8 mouse cellular contexts compared by ENCODE assay signal in the genomic region with DNA sequence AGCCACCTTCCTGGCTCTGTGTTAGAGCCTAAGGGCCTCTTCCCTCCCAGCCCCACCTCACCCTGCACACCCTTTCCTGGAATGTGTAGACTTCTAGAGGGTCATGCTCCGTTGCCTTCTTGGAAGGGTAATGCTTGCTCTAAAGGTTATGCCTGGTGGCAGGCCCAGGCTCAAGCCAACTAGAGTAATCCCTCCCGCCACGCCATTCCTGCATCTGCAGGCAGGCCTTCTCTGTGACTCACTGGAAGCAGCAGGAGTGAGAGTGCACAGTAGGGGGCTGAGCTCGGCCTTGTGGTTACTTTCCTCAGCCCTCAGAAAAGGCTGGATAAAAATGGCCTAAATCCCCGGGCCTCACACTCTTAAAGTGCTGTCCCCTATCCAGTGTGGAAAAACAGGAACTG. TPM values are rescaled to one million over a fixed set of nuclear protein-coding genes. Genes with fewer than 3 reads are reported as not detected.
DNase-seq lines count a peak whose midpoint lies in the region; ATAC-seq and TF ChIP-seq lines count a peak whose summit lies in the region.

No protein-coding gene starts in this region.

- TF ChIP-seq CTCF in embryonic fibroblast, embryonic 13.5 days (IDR thresholded peaks at IDR 0.05; ENCODE audit: borderline replicate concordance, insufficient read depth, low read length), result no peak
- no peak for TF ChIP-seq CTCF in liver, postnatal 0 days (IDR thresholded peaks at IDR 0.05; ENCODE audit: low read depth)

- peak overlapping the region; percentile 87 for H3K4me3 ChIP-seq in embryonic fibroblast, embryonic 13.5 days (ENCODE audit: insufficient read depth, low read length)
- peak overlapping the region; percentile 84 for H3K4me3 ChIP-seq in intestine, embryonic 16.5 days (ENCODE audit: low read length)
- peak overlapping the region; percentile 84 for H3K4me3 ChIP-seq in liver, postnatal 0 days (ENCODE audit: low read depth, low read length)

- peak overlapping the region; percentile 48 for H3K9ac ChIP-seq in intestine, embryonic 16.5 days (ENCODE audit: low read depth, low read length)
- peak overlapping the region; percentile 79 for H3K9ac ChIP-seq in liver, postnatal 0 days (replicated peaks)

- peaks cover 20% of the 10 kb centered on the region for H3K36me3 ChIP-seq in intestine, embryonic 16.5 days (ENCODE audit: control insufficient read depth, insufficient read depth, low read length)
- H3K36me3 ChIP-seq in liver, postnatal 0 days (replicated peaks; ENCODE audit: insufficient read depth, low read length), result peaks cover 47% of the 10 kb centered on the region

- intact Hi-C loops in left cerebral cortex, postnatal 4 days (cut with DNase I), result loop anchor here (10.0 kb wide), 1 partner anchor 108 kb away; no protein-coding TSS in a partner anchor

- no peak for TF ChIP-seq EP300 in liver, postnatal 0 days (IDR thresholded peaks at IDR 0.05; ENCODE audit: low read depth)

- peak overlapping the region; percentile 59 for H3K27ac ChIP-seq in embryonic fibroblast, embryonic 13.5 days (ENCODE audit: insufficient read depth, low read length)
- H3K27ac ChIP-seq in intestine, embryonic 16.5 days (ENCODE audit: low read length), result peak overlapping the region; percentile 70
- peak overlapping the region; percentile 95 for H3K27ac ChIP-seq in liver, postnatal 0 days (ENCODE audit: low read depth)

- H3K27me3 ChIP-seq in intestine, embryonic 16.5 days (replicated peaks; ENCODE audit: control insufficient read depth, insufficient read depth, low read length), result no peaks in the 10 kb centered on the region
- no peaks in the 10 kb centered on the region for H3K27me3 ChIP-seq in liver, postnatal 0 days (ENCODE audit: insufficient read depth, low read length)

- ATAC-seq in intestine, embryonic 16.5 days, result no peak
- no peak for ATAC-seq in liver, postnatal 0 days

- H3K4me2 ChIP-seq in intestine, embryonic 16.5 days (ENCODE audit: low read depth, low read length), result peak overlapping the region; percentile 69
- peak overlapping the region; percentile 85 for H3K4me2 ChIP-seq in liver, postnatal 0 days (ENCODE audit: low read depth, low read length)

- WGBS in intestine, embryonic 16.5 days, result 28% methylated on average over 5 of the region's 5 CpGs
- WGBS in liver, postnatal 0 days (ENCODE audit: insufficient replicate concordance), result 43% methylated on average over 5 of the region's 5 CpGs

- peak; percentile 31 for DNase-seq in left cerebral cortex, postnatal 4 days
- DNase-seq in left cerebral cortex, adult 9 months (ENCODE audit: low spot score in 2 of 2), result no peak
- DNase-seq in adipocyte (ENCODE audit: low spot score), result peak; percentile 55
- DNase-seq in liver, postnatal 0 days, result no peak
- DNase-seq in spleen, postnatal 14 days (ENCODE audit: low spot score in 2 of 2), result no peak
- no peak for DNase-seq in thymus, postnatal 14 days

- H3K9me3 ChIP-seq in intestine, embryonic 16.5 days (ENCODE audit: control insufficient read depth, low read length), result no peaks in the 10 kb centered on the region
- no peaks in the 10 kb centered on the region for H3K9me3 ChIP-seq in liver, postnatal 0 days (ENCODE audit: low read length)

- peaks cover 4% of the 10 kb centered on the region; the same call in 1 of the 2 replicates for H3K4me1 ChIP-seq in embryonic fibroblast, embryonic 13.5 days (ENCODE audit: control insufficient read depth, insufficient read depth, low read length)
- H3K4me1 ChIP-seq in intestine, embryonic 16.5 days (ENCODE audit: control insufficient read depth, insufficient read depth, low read length), result peaks cover 17% of the 10 kb centered on the region
- peaks cover 18% of the 10 kb centered on the region for H3K4me1 ChIP-seq in liver, postnatal 0 days (ENCODE audit: insufficient read depth)

- peak; percentile 46; the same call in 1 of the 2 replicates for TF ChIP-seq POLR2A in embryonic fibroblast, embryonic 13.5 days (IDR thresholded peaks at IDR 0.05; ENCODE audit: low read depth, low read length)

RNA-seq across cellular contexts. Expression of gene Ap2m1, which starts 1.8 kb away (rescaled TPM):
- 100 to 1,000 TPM; 865 to 870 TPM for total RNA-seq in left cerebral cortex, postnatal 4 days (2021)
- polyA plus RNA-seq in embryonic fibroblast, embryonic 13.5 days (2011; ENCODE audit: insufficient read length, low read depth, missing spikeins), result 448 and 450 TPM in 2 replicates
- 679 and 681 TPM in 2 replicates for polyA plus RNA-seq in intestine, embryonic 16.5 days (2015; fragmentation: Nextera tagmentation; extraction: Ambion mirVana)
- polyA plus RNA-seq in liver, postnatal 0 days (2015; fragmentation: Nextera tagmentation; extraction: Ambion mirVana), result 288 and 308 TPM in 2 replicates

RNA-seq across cellular contexts. Expression of gene Abcf3, which starts 11.3 kb away (rescaled TPM):
- total RNA-seq in left cerebral cortex, postnatal 4 days (2021), result 10 to 100 TPM; 74.7 to 94.0 TPM
- 50.9 and 53.2 TPM in 2 replicates for polyA plus RNA-seq in embryonic fibroblast, embryonic 13.5 days (2011; ENCODE audit: insufficient read length, low read depth, missing spikeins)
- polyA plus RNA-seq in intestine, embryonic 16.5 days (2015; fragmentation: Nextera tagmentation; extraction: Ambion mirVana), result 64.8 and 67.7 TPM in 2 replicates
- polyA plus RNA-seq in liver, postnatal 0 days (2015; fragmentation: Nextera tagmentation; extraction: Ambion mirVana), result 18.0 and 19.8 TPM in 2 replicates

RNA-seq across cellular contexts. Expression of gene Dvl3, which starts 20.3 kb away (rescaled TPM):
- 100 to 1,000 TPM; 103 to 108 TPM for total RNA-seq in left cerebral cortex, postnatal 4 days (2021)
- 51.4 and 57.3 TPM in 2 replicates for polyA plus RNA-seq in embryonic fibroblast, embryonic 13.5 days (2011; ENCODE audit: insufficient read length, low read depth, missing spikeins)
- polyA plus RNA-seq in intestine, embryonic 16.5 days (2015; fragmentation: Nextera tagmentation; extraction: Ambion mirVana), result 15.7 and 18.5 TPM in 2 replicates
- polyA plus RNA-seq in liver, postnatal 0 days (2015; fragmentation: Nextera tagmentation; extraction: Ambion mirVana), result 3.0 and 3.5 TPM in 2 replicates

RNA-seq across cellular contexts. Expression of gene Eif2b5, which starts 38.5 kb away (rescaled TPM):
- 10 to 100 TPM; 66.8 to 67.8 TPM for total RNA-seq in left cerebral cortex, postnatal 4 days (2021)
- polyA plus RNA-seq in embryonic fibroblast, embryonic 13.5 days (2011; ENCODE audit: insufficient read length, low read depth, missing spikeins), result 53.8 and 61.5 TPM in 2 replicates
- 90.0 and 93.7 TPM in 2 replicates for polyA plus RNA-seq in intestine, embryonic 16.5 days (2015; fragmentation: Nextera tagmentation; extraction: Ambion mirVana)
- 25.3 and 26.1 TPM in 2 replicates for polyA plus RNA-seq in liver, postnatal 0 days (2015; fragmentation: Nextera tagmentation; extraction: Ambion mirVana)

RNA-seq across cellular contexts. Expression of gene Vwa5b2, which starts 52.2 kb away (rescaled TPM):
- total RNA-seq in left cerebral cortex, postnatal 4 days (2021), result 10 to 100 TPM; 47.6 to 59.3 TPM
- polyA plus RNA-seq in embryonic fibroblast, embryonic 13.5 days (2011; ENCODE audit: insufficient read length, low read depth, missing spikeins), result not detected in 2 replicates
- 5.5 and 5.6 TPM in 2 replicates for polyA plus RNA-seq in intestine, embryonic 16.5 days (2015; fragmentation: Nextera tagmentation; extraction: Ambion mirVana)
- not detected in 2 replicates for polyA plus RNA-seq in liver, postnatal 0 days (2015; fragmentation: Nextera tagmentation; extraction: Ambion mirVana)

Comparison
In these comparisons a context has a peak if more than half of its experiments do, and no peak if none do; other contexts are left out.
1. DNase-seq: peak in left cerebral cortex, postnatal 4 days (single experiment) and adipocyte (single experiment); none in left cerebral cortex, adult 9 months (0 of 2), liver, postnatal 0 days (single experiment), spleen, postnatal 14 days (0 of 2) and thymus, postnatal 14 days (single experiment).
2. Peak in every context shown above with its lines, with median percentiles within 50 percentile points of each other: H3K27ac ChIP-seq and H3K4me3 ChIP-seq.